Mouse (Mus musculus) thymus, adult 2 months (tissue): ENCODE data around the gene Gtpbp2.

Experiments used
- CTCF ChIP-seq: fragments of 200-500 bp; IDR thresholded peaks from 2 replicates; pipeline ENCODE4 v1.5.1; 2012; ENCODE audit warnings: mild to moderate bottlenecking, control low read depth, low read length, moderate library complexity, borderline replicate concordance; ENCODE audit not compliant: control insufficient read depth, poor library complexity, insufficient read depth; ENCODE audit errors: extremely low read depth
- POLR2A ChIP-seq: fragments of 200-500 bp; IDR thresholded peaks from 2 replicates; pipeline ENCODE4 v1.6.1; 2012; ENCODE audit warnings: mild to moderate bottlenecking, low read length, control low read depth, moderate library complexity; ENCODE audit not compliant: control insufficient read depth, poor library complexity, insufficient read depth; ENCODE audit errors: extremely low read depth

DNA sequence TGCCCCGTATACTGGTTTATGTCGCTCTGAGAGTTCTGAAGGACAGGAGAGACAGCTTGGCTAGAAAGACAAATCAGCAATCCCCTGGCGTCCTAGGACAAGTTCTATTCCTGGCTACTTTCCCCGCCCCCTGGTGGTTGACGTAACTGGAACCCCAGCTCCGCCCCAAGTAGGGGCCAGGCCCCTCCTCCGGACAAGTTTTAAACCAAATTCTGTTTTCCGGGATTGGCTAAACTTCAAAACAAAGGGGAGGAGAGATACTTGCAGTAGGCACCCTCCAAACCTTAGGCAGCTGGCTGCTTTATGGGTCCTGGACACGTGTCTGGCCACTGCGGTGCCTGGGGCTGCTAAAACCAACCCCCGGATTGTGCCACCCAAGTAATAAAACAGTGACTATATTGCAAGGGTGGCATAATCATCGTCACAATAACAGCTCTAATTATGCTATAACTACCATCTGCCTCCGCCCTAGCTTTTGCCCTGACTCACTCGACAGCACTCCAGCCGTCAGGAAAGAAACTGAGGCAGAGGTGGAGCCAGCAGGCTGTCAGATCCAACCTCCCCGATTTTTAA, 656 bp upstream of the Gtpbp2 start:
- TF ChIP-seq CTCF = 0 out of 2 replicates have a peak, but pooled peaks have one; percentile 10
- 0 out of 2 replicates have a peak, but pooled peaks have one; percentile 20 for TF ChIP-seq POLR2A
